Mouse (Mus musculus): ENCODE measurements around the gene Ctps. TPM values are rescaled to one million over a fixed set of nuclear protein-coding genes. Genes with fewer than 3 reads are reported as not detected.

Ctps gene
- polyA plus RNA-seq, 1 experiment = 2.1 TPM

- Histone ChIP-seq H3K27ac (ENCODE audit: insufficient read depth, low read depth, low read length) (no peak overlapping the region), H3K4me1 (ENCODE audit: control insufficient read depth, insufficient read depth, low read length) (peaks cover 8% of the 10 kb centered on the region), H3K4me3 (ENCODE audit: insufficient read depth, low read length) (no peak overlapping the region)
- TF ChIP-seq CTCF (IDR thresholded peaks at IDR 0.05; ENCODE audit: low read depth, low read length) (no peak), POLR2A (IDR thresholded peaks at IDR 0.05; ENCODE audit: borderline replicate concordance, low read depth, low read length) (no peak)
Measured at GRCm38 (mm10) chr4:120571691-120572090, 1.6 kb upstream of the Ctps start.

GRCm38 (mm10) chr4:120571070-120571464 is 991 bp upstream of the Ctps start:
- H3K4me3 ChIP-seq (ENCODE audit: insufficient read depth, low read length) = no peak overlapping the region
- no peak overlapping the region for H3K27ac ChIP-seq (ENCODE audit: insufficient read depth, low read depth, low read length)
- no peak for TF ChIP-seq POLR2A (IDR thresholded peaks at IDR 0.05; ENCODE audit: borderline replicate concordance, low read depth, low read length)
- peaks cover 12% of the 10 kb centered on the region for H3K4me1 ChIP-seq (ENCODE audit: control insufficient read depth, insufficient read depth, low read length)

GRCm38 (mm10) chr4:120570438-120571069 is 478 bp upstream of the Ctps start:
- peaks cover 13% of the 10 kb centered on the region for H3K4me1 ChIP-seq (ENCODE audit: control insufficient read depth, insufficient read depth, low read length)
- TF ChIP-seq CTCF (IDR thresholded peaks at IDR 0.05; ENCODE audit: low read depth, low read length) = no peak
- no peak for TF ChIP-seq POLR2A (IDR thresholded peaks at IDR 0.05; ENCODE audit: borderline replicate concordance, low read depth, low read length)
- H3K4me3 ChIP-seq (ENCODE audit: insufficient read depth, low read length) = peak overlapping the region; percentile 90
- H3K27ac ChIP-seq (ENCODE audit: insufficient read depth, low read depth, low read length) = no peak overlapping the region

- no peak overlapping the region for H3K27ac ChIP-seq (ENCODE audit: insufficient read depth, low read depth, low read length)
- peak overlapping the region; percentile 90 for H3K4me3 ChIP-seq (ENCODE audit: insufficient read depth, low read length)
- peaks cover 14% of the 10 kb centered on the region for H3K4me1 ChIP-seq (ENCODE audit: control insufficient read depth, insufficient read depth, low read length)
- TF ChIP-seq POLR2A (IDR thresholded peaks at IDR 0.05; ENCODE audit: borderline replicate concordance, low read depth, low read length) = no peak
- no peak for TF ChIP-seq CTCF (IDR thresholded peaks at IDR 0.05; ENCODE audit: low read depth, low read length)
Measured at GRCm38 (mm10) chr4:120569025-120569424, 1.1 kb downstream of the Ctps start.

GRCm38 (mm10) chr4:120568005-120568404 is 2.1 kb downstream of the Ctps start:
- no peak for TF ChIP-seq POLR2A (IDR thresholded peaks at IDR 0.05; ENCODE audit: borderline replicate concordance, low read depth, low read length)
- no peak for TF ChIP-seq CTCF (IDR thresholded peaks at IDR 0.05; ENCODE audit: low read depth, low read length)
- Histone ChIP-seq H3K27ac (ENCODE audit: insufficient read depth, low read depth, low read length) (no peak overlapping the region), H3K4me1 (ENCODE audit: control insufficient read depth, insufficient read depth, low read length) (peaks cover 14% of the 10 kb centered on the region), H3K4me3 (ENCODE audit: insufficient read depth, low read length) (no peak overlapping the region)

GRCm38 (mm10) chr4:120565726-120566125 is 4.3 kb downstream of the Ctps start:
- no peak overlapping the region for H3K4me3 ChIP-seq (ENCODE audit: insufficient read depth, low read length)
- no peak for TF ChIP-seq POLR2A (IDR thresholded peaks at IDR 0.05; ENCODE audit: borderline replicate concordance, low read depth, low read length)
- TF ChIP-seq CTCF (IDR thresholded peaks at IDR 0.05; ENCODE audit: low read depth, low read length) = no peak
- H3K27ac ChIP-seq (ENCODE audit: insufficient read depth, low read depth, low read length) = no peak overlapping the region
- H3K4me1 ChIP-seq (ENCODE audit: control insufficient read depth, insufficient read depth, low read length) = peaks cover 14% of the 10 kb centered on the region

GRCm38 (mm10) chr4:120556592-120556991 is 13.5 kb downstream of the Ctps start:
- H3K4me1 ChIP-seq (ENCODE audit: control insufficient read depth, insufficient read depth, low read length) = no peaks in the 10 kb centered on the region
- TF ChIP-seq POLR2A (IDR thresholded peaks at IDR 0.05; ENCODE audit: borderline replicate concordance, low read depth, low read length) (no peak), CTCF (IDR thresholded peaks at IDR 0.05; ENCODE audit: low read depth, low read length) (no peak)
- no peak overlapping the region for H3K4me3 ChIP-seq (ENCODE audit: insufficient read depth, low read length)
- no peak overlapping the region for H3K27ac ChIP-seq (ENCODE audit: insufficient read depth, low read depth, low read length)

GRCm38 (mm10) chr4:120544896-120545295 is 25.2 kb downstream of the Ctps start:
- no peak for TF ChIP-seq CTCF (IDR thresholded peaks at IDR 0.05; ENCODE audit: low read depth, low read length)
- Histone ChIP-seq H3K27ac (ENCODE audit: insufficient read depth, low read depth, low read length) (no peak overlapping the region), H3K4me3 (ENCODE audit: insufficient read depth, low read length) (no peak overlapping the region), H3K4me1 (ENCODE audit: control insufficient read depth, insufficient read depth, low read length) (no peaks in the 10 kb centered on the region)

GRCm38 (mm10) chr4:120538664-120539063 is 31.4 kb downstream of the Ctps start:
- H3K27ac ChIP-seq (ENCODE audit: insufficient read depth, low read depth, low read length) = no peak overlapping the region
- TF ChIP-seq POLR2A (IDR thresholded peaks at IDR 0.05; ENCODE audit: borderline replicate concordance, low read depth, low read length) (no peak), CTCF (IDR thresholded peaks at IDR 0.05; ENCODE audit: low read depth, low read length) (no peak)
- H3K4me3 ChIP-seq (ENCODE audit: insufficient read depth, low read length) = no peak overlapping the region
- no peaks in the 10 kb centered on the region for H3K4me1 ChIP-seq (ENCODE audit: control insufficient read depth, insufficient read depth, low read length)

- H3K27ac ChIP-seq (ENCODE audit: insufficient read depth, low read depth, low read length) = no peak within 1 kb of the TSS
- TF ChIP-seq CTCF (IDR thresholded peaks at IDR 0.05; ENCODE audit: low read depth, low read length) = no peak
- no peak for TF ChIP-seq POLR2A (IDR thresholded peaks at IDR 0.05; ENCODE audit: borderline replicate concordance, low read depth, low read length)
- no peak within 1 kb of the TSS for H3K4me3 ChIP-seq (ENCODE audit: insufficient read depth, low read length)
- H3K4me1 ChIP-seq (ENCODE audit: control insufficient read depth, insufficient read depth, low read length) = no peaks in the 10 kb centered on the region
Measured at GRCm38 (mm10) chr4:120531986-120532385, 38.1 kb downstream of the Ctps start, which contains the start of gene Slfnl1. Slfnl1 (plus strand) TSS chr4:120532231.

GRCm38 (mm10) chr4:120528171-120528570 is 41.9 kb downstream of the Ctps start:
- Histone ChIP-seq H3K4me3 (ENCODE audit: insufficient read depth, low read length) (no peak overlapping the region), H3K27ac (ENCODE audit: insufficient read depth, low read depth, low read length) (no peak overlapping the region), H3K4me1 (ENCODE audit: control insufficient read depth, insufficient read depth, low read length) (peaks cover 4% of the 10 kb centered on the region)
- TF ChIP-seq POLR2A (IDR thresholded peaks at IDR 0.05; ENCODE audit: borderline replicate concordance, low read depth, low read length) = no peak

Measured in bone marrow macrophage, adult 2 months (primary cell).